Mouse (Mus musculus) layer of hippocampus, adult 9-11 months (tissue): ENCODE data around the gene Frat1.
"Not testable (repeated sequence)": the region's sequence is repeated elsewhere in the genome, so short reads cannot be mapped to it uniquely, and the experiment has no call there.

Source experiments
- DNase-seq: peaks from one replicate; pipeline ENCODE4 v3.0.0; 2022

Frat1 gene

GRCm38 (mm10) chr19:41846366-41847090 is 16.8 kb downstream of the Frat1 start:
- DNase-seq = no peak

- DNase-seq = no peak
Observed at GRCm38 (mm10) chr19:41847091-41847581, 17.4 kb downstream of the Frat1 start.

GRCm38 (mm10) chr19:41847614-41847991 is 17.8 kb downstream of the Frat1 start:
- peak; percentile 47 for DNase-seq

GRCm38 (mm10) chr19:41847992-41848851 is 18.5 kb downstream of the Frat1 start, which contains the start of gene Frat2:
Gene Frat2, minus strand, starts transcription at chr19:41848132.
- peak; percentile 86 for DNase-seq

- no peak for DNase-seq
Observed at GRCm38 (mm10) chr19:41850021-41850718, 20.4 kb downstream of the Frat1 start.

- no peak for DNase-seq
Observed at GRCm38 (mm10) chr19:41850719-41851543, 21.2 kb downstream of the Frat1 start.

GRCm38 (mm10) chr19:41852423-41852822 is 22.7 kb downstream of the Frat1 start:
- DNase-seq = no peak

DNA sequence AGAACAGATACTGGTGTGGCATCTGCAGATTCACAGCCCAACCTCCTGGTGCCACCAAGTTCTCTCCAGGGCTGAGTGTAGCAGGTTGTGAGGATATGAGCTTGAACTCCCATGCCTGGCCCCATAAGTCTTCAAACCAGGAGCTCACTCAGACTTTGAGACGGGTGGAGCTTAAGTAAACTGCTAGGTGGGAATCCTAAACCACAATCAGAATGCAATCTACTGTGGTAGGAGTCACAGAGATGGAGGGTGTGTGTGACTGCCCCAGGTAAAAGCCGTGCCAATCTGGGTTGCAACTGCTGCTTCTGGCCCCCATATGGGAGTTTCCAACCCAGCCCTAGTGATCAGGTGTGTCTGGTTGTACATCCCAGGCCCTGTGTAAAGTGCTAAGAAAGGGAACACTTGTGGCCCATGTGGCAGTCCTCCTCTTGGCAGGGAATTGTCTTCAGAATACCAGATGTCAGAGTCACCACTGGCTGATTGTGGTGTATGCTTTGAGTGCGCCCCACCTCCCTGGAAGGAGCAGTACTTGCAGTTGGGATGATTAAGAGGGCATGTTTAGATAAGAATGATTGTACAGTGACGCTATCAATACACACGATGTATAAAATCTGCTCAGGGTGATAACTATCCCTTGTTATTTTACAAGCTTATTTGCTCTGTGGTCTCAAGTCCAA is 27.5 kb downstream of the Frat1 start:
- no peak for DNase-seq

GRCm38 (mm10) chr19:41857816-41858310 is 28.1 kb downstream of the Frat1 start:
- DNase-seq = no peak

GRCm38 (mm10) chr19:41866707-41867106 is 36.9 kb downstream of the Frat1 start:
- DNase-seq = no peak

DNA sequence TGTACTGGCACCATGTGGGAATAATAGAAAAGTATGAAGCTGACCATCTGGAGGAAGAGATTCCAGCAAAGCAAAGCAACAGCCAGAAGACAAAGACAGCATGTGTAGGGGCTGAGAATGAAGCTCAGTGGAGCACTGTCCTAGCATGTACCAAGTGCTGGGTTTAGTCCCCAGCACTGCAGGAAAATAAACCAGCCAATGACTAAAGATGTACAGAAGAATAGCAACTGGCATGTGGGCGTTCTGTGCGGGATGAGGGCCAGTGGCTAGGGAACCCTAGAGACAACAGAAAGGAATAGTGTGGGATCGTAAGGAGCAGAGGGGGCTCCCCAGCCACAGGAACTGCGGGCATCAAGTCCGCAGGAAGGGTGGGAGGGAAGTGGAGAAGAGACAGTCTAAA is 39.5 kb downstream of the Frat1 start:
- DNase-seq = peak; percentile 59

- DNase-seq = not testable (repeated sequence)
Observed at GRCm38 (mm10) chr19:41869946-41870345, 40.2 kb downstream of the Frat1 start.

GRCm38 (mm10) chr19:41872285-41872684 is 42.5 kb downstream of the Frat1 start:
- peak; percentile 21 for DNase-seq

GRCm38 (mm10) chr19:41874356-41874755 is 44.6 kb downstream of the Frat1 start:
- DNase-seq = no peak

DNA sequence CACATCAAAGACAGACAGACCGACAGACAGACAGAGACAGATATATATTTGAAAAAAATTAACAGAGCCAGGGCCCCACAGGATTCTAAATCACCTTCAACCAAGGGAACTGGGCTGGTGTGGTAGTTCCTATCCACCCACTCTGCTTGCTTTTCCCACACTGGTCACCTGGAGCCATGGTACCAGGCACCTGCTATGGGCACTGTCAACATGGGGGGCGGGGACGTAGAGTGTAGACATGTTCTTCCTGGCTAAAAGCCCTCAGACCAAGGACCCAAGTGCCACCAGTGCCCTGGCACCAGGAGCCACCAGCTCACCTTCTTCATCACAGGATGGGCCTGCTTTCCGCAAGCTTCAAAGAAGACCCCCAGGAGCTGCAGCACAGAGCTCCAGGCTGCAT is 52.1 kb downstream of the Frat1 start:
- no peak for DNase-seq
